Mouse (Mus musculus): ENCODE measurements at regions not wholly inside any gene's neighbourhood (a gene's known extent, or its start where the extent isn't known, plus 50 kb on each side); places are given as distances from the start of the nearest gene placed in this dataset.

DNA sequence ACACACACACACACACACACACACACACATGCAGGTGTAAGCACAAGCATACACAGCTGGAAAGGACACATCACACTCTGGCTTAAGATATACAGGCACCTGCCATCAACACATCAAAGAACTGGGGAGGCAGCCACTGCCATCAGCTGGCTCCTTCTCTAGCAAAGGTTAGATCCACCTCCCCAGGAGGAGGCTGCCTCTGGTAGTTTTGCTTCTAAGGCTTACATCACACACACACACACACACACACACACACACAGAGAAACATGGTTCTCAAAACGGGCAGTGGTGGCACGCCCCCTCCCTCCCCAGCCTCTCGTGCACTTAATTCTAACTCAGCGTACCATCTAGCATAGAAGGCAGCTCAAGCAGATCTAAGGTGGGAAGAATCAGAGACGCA, 126.9 kb upstream of the Zdhhc25 start:
- 60% methylated on average over 5 of the region's 5 CpGs for WGBS
- Histone ChIP-seq H3K27me3 (replicated peaks) (no peaks in the 10 kb centered on the region), H3K4me2 (no peak overlapping the region), H3K9me3 (replicated peaks) (no peaks in the 10 kb centered on the region), H3K36me3 (no peaks in the 10 kb centered on the region), H3K4me1 (replicated peaks) (no peaks in the 10 kb centered on the region), H3K4me3 (no peak overlapping the region), H3K9ac (no peak overlapping the region), H3K27ac (ENCODE audit: poor library complexity, severe bottlenecking) (no peak overlapping the region)
- no peak for ATAC-seq (ENCODE audit: insufficient number of reproducible peaks, low FRiP score)

GRCm38 (mm10) chr15:88483471-88483870, 116.6 kb upstream of the Zdhhc25 start:
- no peaks in the 10 kb centered on the region for H3K4me1 ChIP-seq (replicated peaks)
- H3K36me3 ChIP-seq: no peaks in the 10 kb centered on the region
- H3K9me3 ChIP-seq (replicated peaks): no peaks in the 10 kb centered on the region
- H3K4me3 ChIP-seq: no peak overlapping the region
- no peak overlapping the region for H3K4me2 ChIP-seq
- no peak overlapping the region for H3K9ac ChIP-seq
- no peaks in the 10 kb centered on the region for H3K27me3 ChIP-seq (replicated peaks)
- no peak for ATAC-seq (ENCODE audit: insufficient number of reproducible peaks, low FRiP score)
- no peak overlapping the region for H3K27ac ChIP-seq (ENCODE audit: poor library complexity, severe bottlenecking)
- 70% methylated on average over 6 of the region's 6 CpGs for WGBS

GRCm38 (mm10) chr15:88489715-88490114, 110.4 kb upstream of the Zdhhc25 start:
- 81% methylated on average over 7 of the region's 7 CpGs for WGBS
- no peaks in the 10 kb centered on the region for H3K9me3 ChIP-seq (replicated peaks)
- no peak overlapping the region for H3K4me2 ChIP-seq

GRCm38 (mm10) chr15:88490316-88491090, 109.6 kb upstream of the Zdhhc25 start:
- 63% methylated on average over 12 of the region's 12 CpGs for WGBS
- no peak overlapping the region for H3K27ac ChIP-seq (ENCODE audit: poor library complexity, severe bottlenecking)
- H3K4me1 ChIP-seq (replicated peaks): no peaks in the 10 kb centered on the region
- no peak overlapping the region for H3K4me3 ChIP-seq
- no peaks in the 10 kb centered on the region for H3K27me3 ChIP-seq (replicated peaks)
- H3K4me2 ChIP-seq: no peak overlapping the region
- no peak for ATAC-seq (ENCODE audit: insufficient number of reproducible peaks, low FRiP score)
- H3K9ac ChIP-seq: no peak overlapping the region
- no peaks in the 10 kb centered on the region for H3K36me3 ChIP-seq
- H3K9me3 ChIP-seq (replicated peaks): no peaks in the 10 kb centered on the region

More at GRCm38 (mm10) chr15:88489715-88490114, 110.4 kb upstream of the Zdhhc25 start:
- H3K4me1 ChIP-seq (replicated peaks): no peaks in the 10 kb centered on the region
- H3K4me3 ChIP-seq: no peak overlapping the region
- H3K27me3 ChIP-seq (replicated peaks): no peaks in the 10 kb centered on the region
- ATAC-seq (ENCODE audit: insufficient number of reproducible peaks, low FRiP score): no peak
- H3K27ac ChIP-seq (ENCODE audit: poor library complexity, severe bottlenecking): no peak overlapping the region
- H3K36me3 ChIP-seq: no peaks in the 10 kb centered on the region
- H3K9ac ChIP-seq: no peak overlapping the region

DNA sequence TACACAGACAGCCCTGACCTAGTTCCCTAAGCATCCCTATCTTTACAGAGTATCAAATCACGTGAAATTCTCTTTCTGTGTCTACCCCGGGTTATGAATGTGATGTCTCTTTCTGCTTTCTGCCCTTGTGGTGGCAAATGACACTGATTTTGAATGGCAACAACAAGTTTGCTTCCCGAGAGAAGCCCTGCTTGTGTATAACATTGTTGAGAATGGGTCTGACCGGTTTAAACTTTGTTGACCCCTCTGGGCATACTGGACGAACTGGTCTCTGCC, 109.1 kb upstream of the Zdhhc25 start:
- no peaks in the 10 kb centered on the region for H3K36me3 ChIP-seq

DNA sequence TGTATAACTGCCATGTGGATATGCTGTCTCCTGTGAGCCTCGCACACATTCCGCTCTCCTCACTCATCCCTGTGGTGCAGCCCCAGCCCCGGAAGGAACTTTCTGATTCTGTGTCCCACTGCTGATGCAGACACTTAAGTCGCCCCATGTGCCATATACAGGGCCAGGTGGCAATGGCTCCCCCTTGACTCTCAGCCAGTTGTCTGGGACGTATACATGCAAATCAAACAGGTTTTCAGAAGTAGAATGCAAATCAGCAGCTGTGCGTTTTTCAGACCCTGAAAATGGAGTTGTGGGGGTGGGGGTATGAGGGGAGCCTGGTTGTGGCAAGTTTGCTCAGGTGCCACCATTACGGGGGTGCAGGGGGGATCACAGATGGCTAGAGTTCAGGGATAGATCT, 102.1 kb upstream of the Zdhhc25 start:
- ATAC-seq (ENCODE audit: insufficient number of reproducible peaks, low FRiP score): no peak
- no peak overlapping the region for H3K27ac ChIP-seq (ENCODE audit: poor library complexity, severe bottlenecking)
- WGBS: 79% methylated on average over 7 of the region's 7 CpGs
- H3K36me3 ChIP-seq: no peaks in the 10 kb centered on the region
- H3K4me2 ChIP-seq: no peak overlapping the region
- H3K9me3 ChIP-seq (replicated peaks): no peaks in the 10 kb centered on the region
- no peak overlapping the region for H3K4me3 ChIP-seq
- H3K4me1 ChIP-seq (replicated peaks): no peaks in the 10 kb centered on the region
- no peaks in the 10 kb centered on the region for H3K27me3 ChIP-seq (replicated peaks)
- H3K9ac ChIP-seq: no peak overlapping the region

More for the DNA sequence above, 109.1 kb upstream of the Zdhhc25 start:
- Histone ChIP-seq H3K9ac (no peak overlapping the region), H3K4me1 (replicated peaks) (no peaks in the 10 kb centered on the region), H3K27ac (ENCODE audit: poor library complexity, severe bottlenecking) (no peak overlapping the region), H3K9me3 (replicated peaks) (no peaks in the 10 kb centered on the region), H3K4me3 (no peak overlapping the region), H3K4me2 (no peak overlapping the region), H3K27me3 (replicated peaks) (no peaks in the 10 kb centered on the region)
- no peak for ATAC-seq (ENCODE audit: insufficient number of reproducible peaks, low FRiP score)
- 67% methylated on average over 5 of the region's 5 CpGs for WGBS

DNA sequence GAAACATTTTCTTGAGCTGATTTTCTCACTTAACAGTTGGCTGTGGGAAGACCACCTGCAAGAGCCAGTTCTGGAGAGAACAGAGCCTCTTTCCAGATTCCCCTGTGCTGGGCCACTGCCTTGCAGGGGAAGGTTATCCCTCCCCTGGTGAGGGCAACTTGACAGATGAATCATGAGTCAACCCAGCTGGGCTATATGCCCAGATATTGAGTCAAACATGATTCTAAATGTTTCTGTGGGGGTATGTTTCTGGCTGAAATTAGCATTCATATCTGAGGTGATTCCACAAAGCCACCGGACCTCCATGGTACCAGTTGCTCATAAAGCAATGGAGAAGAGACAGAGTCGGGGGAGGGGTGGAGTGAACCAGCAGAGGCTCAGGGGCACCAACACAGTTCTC, 97.8 kb upstream of the Zdhhc25 start:
- Histone ChIP-seq H3K9ac (no peak overlapping the region), H3K27me3 (replicated peaks) (no peaks in the 10 kb centered on the region), H3K4me2 (no peak overlapping the region), H3K4me1 (replicated peaks) (no peaks in the 10 kb centered on the region), H3K9me3 (replicated peaks) (no peaks in the 10 kb centered on the region), H3K36me3 (no peaks in the 10 kb centered on the region), H3K27ac (ENCODE audit: poor library complexity, severe bottlenecking) (no peak overlapping the region), H3K4me3 (no peak overlapping the region)
- ATAC-seq (ENCODE audit: insufficient number of reproducible peaks, low FRiP score): no peak
- WGBS: 72% methylated on average over 2 of the region's 2 CpGs

DNA sequence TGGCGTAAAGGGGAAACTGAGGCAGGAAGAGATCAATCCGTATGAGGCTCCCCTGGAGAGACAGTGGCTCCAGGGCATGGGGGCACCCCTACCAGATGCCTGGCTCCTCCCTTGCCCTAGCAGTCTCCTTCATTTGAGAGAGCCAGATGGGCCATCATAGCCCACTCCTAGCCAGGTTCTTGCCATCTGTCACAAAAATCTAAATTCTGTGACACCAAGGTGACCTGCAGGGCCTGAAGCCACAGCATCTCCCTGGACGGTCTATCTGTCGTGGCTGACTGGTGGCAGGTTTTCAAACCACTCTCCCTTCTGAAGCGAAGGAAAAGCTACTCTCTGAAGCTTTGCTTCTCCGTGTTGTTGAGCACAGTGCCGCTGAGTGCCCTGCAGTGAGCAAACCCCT, 96.2 kb upstream of the Zdhhc25 start:
- Histone ChIP-seq H3K9ac (no peak overlapping the region), H3K9me3 (replicated peaks) (no peaks in the 10 kb centered on the region), H3K4me3 (no peak overlapping the region), H3K4me1 (replicated peaks) (no peaks in the 10 kb centered on the region), H3K4me2 (no peak overlapping the region), H3K27ac (ENCODE audit: poor library complexity, severe bottlenecking) (no peak overlapping the region), H3K36me3 (no peaks in the 10 kb centered on the region), H3K27me3 (replicated peaks) (no peaks in the 10 kb centered on the region)
- 82% methylated on average over 7 of the region's 7 CpGs for WGBS
- no peak for ATAC-seq (ENCODE audit: insufficient number of reproducible peaks, low FRiP score)

DNA sequence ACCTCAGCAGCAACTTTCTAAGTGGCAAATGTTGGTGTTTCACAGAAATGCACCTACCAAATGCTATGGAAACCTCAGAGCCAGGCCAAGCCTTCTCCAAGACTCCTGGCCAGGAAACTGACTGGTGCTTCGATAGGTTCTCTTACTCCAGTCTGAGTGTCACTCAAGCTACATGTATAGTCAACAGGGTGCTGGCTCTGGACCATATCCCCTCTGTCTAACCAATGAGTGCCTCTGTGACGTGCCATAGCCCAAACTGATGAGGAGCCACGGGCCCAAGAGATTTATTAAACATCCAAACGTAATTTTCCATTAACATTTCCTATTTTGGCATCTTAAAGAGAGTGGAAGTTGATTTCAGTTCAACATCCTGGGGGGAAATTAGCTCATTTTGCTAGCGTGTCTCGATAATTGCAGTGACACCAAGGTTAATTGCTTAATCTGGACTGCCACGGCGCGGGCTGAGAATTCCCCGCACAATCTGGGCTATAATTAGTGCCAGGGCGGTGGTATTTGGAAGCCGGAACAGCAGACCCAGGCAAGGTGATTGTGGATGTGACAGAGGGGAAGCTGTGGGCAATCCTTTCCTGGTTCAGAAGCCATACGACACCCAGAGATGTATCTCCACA, 94.5 kb upstream of the Zdhhc25 start:
- no peaks in the 10 kb centered on the region for H3K27me3 ChIP-seq (replicated peaks)
- no peak overlapping the region for H3K9ac ChIP-seq
- H3K4me3 ChIP-seq: no peak overlapping the region
- H3K27ac ChIP-seq (ENCODE audit: poor library complexity, severe bottlenecking): no peak overlapping the region
- H3K9me3 ChIP-seq (replicated peaks): no peaks in the 10 kb centered on the region
- no peaks in the 10 kb centered on the region for H3K4me1 ChIP-seq (replicated peaks)
- no peak overlapping the region for H3K4me2 ChIP-seq
- 70% methylated on average over 13 of the region's 13 CpGs for WGBS
- no peak for ATAC-seq (ENCODE audit: insufficient number of reproducible peaks, low FRiP score)
- no peaks in the 10 kb centered on the region for H3K36me3 ChIP-seq

DNA sequence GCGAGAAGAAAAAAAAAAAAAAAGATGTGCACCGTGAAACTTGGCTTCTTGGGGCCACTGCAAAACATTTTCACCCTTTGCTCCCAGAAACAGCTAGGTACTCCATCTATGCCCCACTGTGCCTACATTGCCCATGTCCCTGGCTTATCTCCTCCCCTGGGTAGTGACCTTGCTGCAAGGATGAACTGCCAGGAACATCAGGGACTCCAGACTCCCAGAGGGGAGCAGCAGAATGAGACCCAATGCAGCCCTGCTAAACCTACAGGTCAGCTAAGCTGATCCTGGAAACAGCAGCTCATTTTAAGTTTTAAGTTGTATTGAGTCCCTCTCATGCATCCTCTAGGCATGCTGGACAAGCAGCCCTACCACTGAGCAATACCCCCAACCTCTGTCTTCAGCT, 92.2 kb upstream of the Zdhhc25 start:
- WGBS: 64% methylated on average over 2 of the region's 2 CpGs
- H3K4me1 ChIP-seq (replicated peaks): no peaks in the 10 kb centered on the region
- no peak overlapping the region for H3K27ac ChIP-seq (ENCODE audit: poor library complexity, severe bottlenecking)
- ATAC-seq (ENCODE audit: insufficient number of reproducible peaks, low FRiP score): no peak
- H3K4me2 ChIP-seq: no peak overlapping the region
- H3K9me3 ChIP-seq (replicated peaks): no peaks in the 10 kb centered on the region
- no peak overlapping the region for H3K9ac ChIP-seq
- no peak overlapping the region for H3K4me3 ChIP-seq
- H3K27me3 ChIP-seq (replicated peaks): no peaks in the 10 kb centered on the region
- no peaks in the 10 kb centered on the region for H3K36me3 ChIP-seq

DNA sequence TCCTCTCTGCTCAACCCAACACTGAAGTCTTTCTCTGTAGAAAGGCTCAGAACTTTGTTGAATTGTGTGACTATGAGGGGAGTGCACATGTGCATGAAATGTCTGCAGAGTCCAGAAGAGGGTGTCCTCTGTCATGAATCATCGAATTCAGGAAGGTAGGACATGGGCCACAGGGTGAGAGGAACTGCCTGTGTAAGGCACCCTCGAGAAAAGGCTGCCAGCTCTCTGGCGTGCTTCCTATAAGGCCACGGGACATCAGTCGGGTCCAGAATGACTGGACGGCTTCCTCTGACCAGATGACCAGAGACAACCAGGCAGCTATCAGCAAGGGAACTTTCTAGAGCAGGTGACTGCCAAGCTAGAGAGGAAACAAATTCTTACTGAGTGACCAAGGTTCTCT, 91.1 kb upstream of the Zdhhc25 start:
- H3K4me2 ChIP-seq: no peak overlapping the region
- H3K27ac ChIP-seq (ENCODE audit: poor library complexity, severe bottlenecking): no peak overlapping the region
- H3K27me3 ChIP-seq (replicated peaks): no peaks in the 10 kb centered on the region
- H3K36me3 ChIP-seq: no peaks in the 10 kb centered on the region
- 0 out of 2 replicates have a peak, but pooled peaks cover 5% of the 10 kb centered on the region for H3K9me3 ChIP-seq (replicated peaks)
- H3K9ac ChIP-seq: no peak overlapping the region
- WGBS: 78% methylated on average over 6 of the region's 6 CpGs
- ATAC-seq (ENCODE audit: insufficient number of reproducible peaks, low FRiP score): no peak
- H3K4me1 ChIP-seq (replicated peaks): no peaks in the 10 kb centered on the region
- no peak overlapping the region for H3K4me3 ChIP-seq

DNA sequence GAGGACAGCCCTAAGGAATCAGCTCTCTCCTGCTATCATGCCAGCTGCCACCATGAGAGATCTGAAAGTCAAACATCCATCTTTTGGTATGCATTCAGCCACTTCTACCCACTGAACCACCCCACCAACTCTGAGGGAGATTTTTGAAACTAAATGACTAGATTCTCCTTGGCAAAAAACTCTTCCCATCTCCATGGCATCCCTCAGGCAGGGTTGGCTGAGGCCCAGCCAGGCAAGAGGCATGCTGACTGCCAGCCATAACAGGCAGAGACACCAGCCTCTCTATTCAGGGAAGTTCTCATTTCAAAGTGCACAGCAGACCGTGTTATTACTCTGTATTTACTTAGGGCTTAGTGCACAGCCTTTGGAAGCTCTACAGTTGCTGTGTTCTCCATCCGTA, 90.5 kb upstream of the Zdhhc25 start:
- H3K36me3 ChIP-seq: no peaks in the 10 kb centered on the region
- H3K4me1 ChIP-seq (replicated peaks): no peaks in the 10 kb centered on the region
- H3K9me3 ChIP-seq (replicated peaks): 0 out of 2 replicates have a peak, but pooled peaks cover 7% of the 10 kb centered on the region
- no peak overlapping the region for H3K27ac ChIP-seq (ENCODE audit: poor library complexity, severe bottlenecking)
- no peak overlapping the region for H3K9ac ChIP-seq
- WGBS: 76% methylated on average over 2 of the region's 2 CpGs
- no peak overlapping the region for H3K4me3 ChIP-seq
- no peak for ATAC-seq (ENCODE audit: insufficient number of reproducible peaks, low FRiP score)
- no peaks in the 10 kb centered on the region for H3K27me3 ChIP-seq (replicated peaks)
- H3K4me2 ChIP-seq: no peak overlapping the region
